Mouse (Mus musculus): ENCODE measurements around the gene Cntn5. TPM values are rescaled to one million over a fixed set of nuclear protein-coding genes. Genes with fewer than 3 reads are reported as not detected.
A peak's percentile ranks its signal among the peaks of the same experiment; 100 is the strongest.

Gene Cntn5
- polyA plus RNA-seq, 1 experiment from 2014 or later = 0.84 TPM

GRCm38 (mm10) chr9:9944872-9945271 lies 959.7 kb downstream of the Cntn5 start:
- no peak for DNase-seq (ENCODE audit: low spot score)
- Histone ChIP-seq H3K27me3 (ENCODE audit: control insufficient read depth, insufficient read depth, low read length) (no peaks in the 10 kb centered on the region), H3K4me3 (ENCODE audit: low read depth, low read length) (no peak overlapping the region), H3K4me1 (ENCODE audit: control insufficient read depth, insufficient read depth, low read length) (no peaks in the 10 kb centered on the region), H3K4me2 (ENCODE audit: low read depth) (no peak overlapping the region), H3K36me3 (ENCODE audit: control insufficient read depth, insufficient read depth, low read length) (no peaks in the 10 kb centered on the region), H3K9ac (ENCODE audit: low read length) (no peak overlapping the region), H3K9me3 (ENCODE audit: control insufficient read depth, low read length) (no peaks in the 10 kb centered on the region), H3K27ac (ENCODE audit: low read depth, low read length) (no peak overlapping the region)
- WGBS = 77% methylated on average over 1 of the region's 1 CpGs
- ATAC-seq (ENCODE audit: insufficient read depth, low FRiP score, low TSS enrichment) = no peak

GRCm38 (mm10) chr9:9937444-9938436 lies 966.8 kb downstream of the Cntn5 start:
- H3K27ac ChIP-seq (ENCODE audit: low read depth, low read length) = no peak overlapping the region
- DNase-seq (ENCODE audit: low spot score) = no peak
- ATAC-seq (ENCODE audit: insufficient read depth, low FRiP score, low TSS enrichment) = no peak
- H3K27me3 ChIP-seq (ENCODE audit: control insufficient read depth, insufficient read depth, low read length) = no peaks in the 10 kb centered on the region
- H3K4me3 ChIP-seq (ENCODE audit: low read depth, low read length) = no peak overlapping the region
- no peaks in the 10 kb centered on the region for H3K4me1 ChIP-seq (ENCODE audit: control insufficient read depth, insufficient read depth, low read length)
- no peaks in the 10 kb centered on the region for H3K9me3 ChIP-seq (ENCODE audit: control insufficient read depth, low read length)
- no peaks in the 10 kb centered on the region for H3K36me3 ChIP-seq (ENCODE audit: control insufficient read depth, insufficient read depth, low read length)
- no peak overlapping the region for H3K9ac ChIP-seq (ENCODE audit: low read length)
- no peak overlapping the region for H3K4me2 ChIP-seq (ENCODE audit: low read depth)
- WGBS = 91% methylated on average over 1 of the region's 1 CpGs

- DNase-seq (ENCODE audit: low spot score) (no peak), ATAC-seq (ENCODE audit: insufficient read depth, low FRiP score, low TSS enrichment) (no peak)
- no peak overlapping the region for H3K27ac ChIP-seq (ENCODE audit: low read depth, low read length)
- WGBS = 82% methylated on average over 3 of the region's 3 CpGs
- no peaks in the 10 kb centered on the region for H3K36me3 ChIP-seq (ENCODE audit: control insufficient read depth, insufficient read depth, low read length)
- H3K4me2 ChIP-seq (ENCODE audit: low read depth) = no peak overlapping the region
- H3K9ac ChIP-seq (ENCODE audit: low read length) = no peak overlapping the region
- no peaks in the 10 kb centered on the region for H3K4me1 ChIP-seq (ENCODE audit: control insufficient read depth, insufficient read depth, low read length)
- H3K4me3 ChIP-seq (ENCODE audit: low read depth, low read length) = no peak overlapping the region
- H3K9me3 ChIP-seq (ENCODE audit: control insufficient read depth, low read length) = no peaks in the 10 kb centered on the region
- H3K27me3 ChIP-seq (ENCODE audit: control insufficient read depth, insufficient read depth, low read length) = no peaks in the 10 kb centered on the region
These were observed 984.0 kb downstream of the Cntn5 start for GRCm38 (mm10) chr9:9920580-9920979.

DNA sequence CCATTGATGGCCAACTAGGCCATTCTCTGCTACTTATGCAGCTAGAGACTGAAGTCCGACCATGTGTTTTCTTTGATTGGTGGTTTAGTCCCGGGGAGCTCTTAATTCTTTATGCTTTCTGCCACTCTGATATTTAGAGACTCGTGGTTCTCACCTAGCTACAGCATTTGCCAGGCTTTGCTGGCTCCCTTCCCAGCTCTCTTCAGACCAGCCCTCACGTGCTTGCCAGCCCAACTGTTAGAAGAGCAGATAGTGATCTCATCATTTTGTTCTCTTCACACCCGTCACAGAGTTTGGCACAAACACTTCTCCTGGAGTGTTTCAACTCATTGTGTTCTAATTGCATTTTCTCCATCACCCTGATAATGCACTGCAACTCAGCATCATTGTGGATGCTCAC lies 1005.5 kb downstream of the Cntn5 start:
- Histone ChIP-seq H3K36me3 (ENCODE audit: control insufficient read depth, insufficient read depth, low read length) (no peaks in the 10 kb centered on the region), H3K27ac (ENCODE audit: low read depth, low read length) (no peak overlapping the region), H3K9ac (ENCODE audit: low read length) (no peak overlapping the region), H3K9me3 (ENCODE audit: control insufficient read depth, low read length) (no peaks in the 10 kb centered on the region), H3K4me1 (ENCODE audit: control insufficient read depth, insufficient read depth, low read length) (no peaks in the 10 kb centered on the region), H3K27me3 (ENCODE audit: control insufficient read depth, insufficient read depth, low read length) (no peaks in the 10 kb centered on the region), H3K4me3 (ENCODE audit: low read depth, low read length) (no peak overlapping the region), H3K4me2 (ENCODE audit: low read depth) (no peak overlapping the region)
- DNase-seq (ENCODE audit: low spot score) = no peak
- 86% methylated on average over 5 of the region's 5 CpGs for WGBS
- ATAC-seq (ENCODE audit: insufficient read depth, low FRiP score, low TSS enrichment) = no peak

- no peak overlapping the region for H3K9ac ChIP-seq (ENCODE audit: low read length)
- no peaks in the 10 kb centered on the region for H3K9me3 ChIP-seq (ENCODE audit: control insufficient read depth, low read length)
- H3K4me2 ChIP-seq (ENCODE audit: low read depth) = no peak overlapping the region
- ATAC-seq (ENCODE audit: insufficient read depth, low FRiP score, low TSS enrichment) = no peak
- H3K27ac ChIP-seq (ENCODE audit: low read depth, low read length) = no peak overlapping the region
- no peak overlapping the region for H3K4me3 ChIP-seq (ENCODE audit: low read depth, low read length)
- H3K4me1 ChIP-seq (ENCODE audit: control insufficient read depth, insufficient read depth, low read length) = no peaks in the 10 kb centered on the region
- H3K36me3 ChIP-seq (ENCODE audit: control insufficient read depth, insufficient read depth, low read length) = no peaks in the 10 kb centered on the region
- no peaks in the 10 kb centered on the region for H3K27me3 ChIP-seq (ENCODE audit: control insufficient read depth, insufficient read depth, low read length)
- DNase-seq (ENCODE audit: low spot score) = no peak
- WGBS = 88% methylated on average over 6 of the region's 6 CpGs
These were observed 1018.4 kb downstream of the Cntn5 start for GRCm38 (mm10) chr9:9886210-9886609.

- Histone ChIP-seq H3K9me3 (ENCODE audit: control insufficient read depth, low read length) (no peaks in the 10 kb centered on the region), H3K27ac (ENCODE audit: low read depth, low read length) (no peak overlapping the region), H3K4me1 (ENCODE audit: control insufficient read depth, insufficient read depth, low read length) (no peaks in the 10 kb centered on the region), H3K9ac (ENCODE audit: low read length) (no peak overlapping the region), H3K4me2 (ENCODE audit: low read depth) (no peak overlapping the region), H3K27me3 (ENCODE audit: control insufficient read depth, insufficient read depth, low read length) (no peaks in the 10 kb centered on the region), H3K36me3 (ENCODE audit: control insufficient read depth, insufficient read depth, low read length) (no peaks in the 10 kb centered on the region), H3K4me3 (ENCODE audit: low read depth, low read length) (no peak overlapping the region)
- ATAC-seq (ENCODE audit: insufficient read depth, low FRiP score, low TSS enrichment) (0 out of 2 replicates have a peak, but pooled peaks have one; percentile 24), DNase-seq (ENCODE audit: low spot score) (peak; percentile 41)
- WGBS = 67% methylated on average over 8 of the region's 8 CpGs
These were observed 1021.7 kb downstream of the Cntn5 start for GRCm38 (mm10) chr9:9882779-9883383.

DNA sequence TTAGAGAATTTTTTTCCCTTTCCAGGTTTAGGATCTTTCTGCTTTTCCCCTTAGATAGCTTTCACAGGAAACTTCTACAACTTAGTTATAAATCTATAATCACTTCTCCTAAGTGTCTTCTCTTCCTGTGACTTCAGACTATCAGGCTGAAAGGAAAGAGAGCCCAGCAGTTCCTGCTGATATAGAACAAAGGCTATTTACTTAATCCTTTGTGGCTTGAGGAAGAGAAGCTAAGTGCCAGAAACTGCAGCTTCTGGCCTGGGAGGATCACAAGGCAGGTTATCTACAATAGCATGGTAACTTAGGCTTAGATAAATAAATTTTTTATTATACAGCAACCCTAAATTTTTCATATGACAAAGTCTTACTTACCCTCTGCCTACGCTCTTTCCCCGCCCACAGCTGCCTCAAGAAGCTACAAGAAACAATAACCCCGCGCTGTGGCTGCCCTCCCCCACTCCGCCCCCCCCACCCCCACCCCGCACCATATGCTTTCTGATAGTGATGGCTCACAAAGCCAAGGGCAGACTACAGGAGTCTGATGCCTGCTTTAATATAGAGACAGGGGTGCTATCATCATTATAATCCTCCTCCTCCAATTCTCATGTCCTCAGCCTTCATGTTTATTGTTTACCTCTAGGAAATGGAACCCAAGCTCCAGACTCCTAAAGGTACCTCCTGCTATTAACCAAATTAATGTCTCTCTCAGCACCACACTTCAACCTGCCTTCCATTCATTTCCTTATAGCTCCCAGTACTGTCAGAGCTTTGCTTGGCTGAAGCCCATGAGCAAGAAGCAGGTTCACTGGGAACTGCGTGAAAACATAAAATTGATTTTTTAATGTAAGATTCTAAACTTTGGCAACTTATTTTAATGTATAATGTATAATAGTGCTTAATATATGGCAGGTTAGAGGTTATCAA lies 1032.2 kb downstream of the Cntn5 start:
- Histone ChIP-seq H3K9ac (ENCODE audit: low read length) (no peak overlapping the region), H3K4me2 (ENCODE audit: low read depth) (no peak overlapping the region), H3K4me1 (ENCODE audit: control insufficient read depth, insufficient read depth, low read length) (no peaks in the 10 kb centered on the region), H3K27me3 (ENCODE audit: control insufficient read depth, insufficient read depth, low read length) (no peaks in the 10 kb centered on the region), H3K27ac (ENCODE audit: low read depth, low read length) (no peak overlapping the region), H3K4me3 (ENCODE audit: low read depth, low read length) (no peak overlapping the region), H3K9me3 (ENCODE audit: control insufficient read depth, low read length) (no peaks in the 10 kb centered on the region), H3K36me3 (ENCODE audit: control insufficient read depth, insufficient read depth, low read length) (no peaks in the 10 kb centered on the region)
- ATAC-seq (ENCODE audit: insufficient read depth, low FRiP score, low TSS enrichment) (peak; percentile 76), DNase-seq (ENCODE audit: low spot score) (no peak)
- WGBS = 34% methylated on average over 7 of the region's 7 CpGs

DNA sequence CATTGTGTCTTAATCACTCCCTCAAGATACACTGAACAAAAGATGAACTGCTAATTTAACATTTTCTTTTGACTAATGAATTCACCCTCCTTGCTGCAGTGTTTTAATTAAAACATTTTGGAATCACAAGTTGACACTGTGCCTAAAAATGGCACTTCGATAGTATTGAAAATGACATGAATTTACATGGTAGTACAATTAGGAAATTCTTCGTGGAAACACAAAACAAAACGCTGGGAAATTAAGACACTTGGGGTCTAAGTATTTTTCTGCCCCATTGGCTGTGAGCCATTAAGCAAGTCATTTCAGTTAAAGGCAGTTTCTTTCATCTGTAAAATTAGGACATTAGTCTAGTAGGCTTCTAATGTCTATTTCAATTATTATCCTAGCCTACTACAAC lies 1043.9 kb downstream of the Cntn5 start:
- no peak for DNase-seq (ENCODE audit: low spot score)
- no peak overlapping the region for H3K27ac ChIP-seq (ENCODE audit: low read depth, low read length)
- WGBS = 85% methylated on average over 3 of the region's 3 CpGs

More for the DNA sequence above, 1043.9 kb downstream of the Cntn5 start:
- no peaks in the 10 kb centered on the region for H3K27me3 ChIP-seq (ENCODE audit: control insufficient read depth, insufficient read depth, low read length)
- no peak overlapping the region for H3K4me3 ChIP-seq (ENCODE audit: low read depth, low read length)
- no peaks in the 10 kb centered on the region for H3K36me3 ChIP-seq (ENCODE audit: control insufficient read depth, insufficient read depth, low read length)
- H3K4me1 ChIP-seq (ENCODE audit: control insufficient read depth, insufficient read depth, low read length) = no peaks in the 10 kb centered on the region
- H3K9me3 ChIP-seq (ENCODE audit: control insufficient read depth, low read length) = no peaks in the 10 kb centered on the region
- no peak overlapping the region for H3K4me2 ChIP-seq (ENCODE audit: low read depth)
- ATAC-seq (ENCODE audit: insufficient read depth, low FRiP score, low TSS enrichment) = no peak
- H3K9ac ChIP-seq (ENCODE audit: low read length) = no peak overlapping the region

Data from neural tube, embryonic 11.5 days (tissue).